Mouse (Mus musculus): ENCODE measurements around the gene Jup.

- peak; percentile 76; the same call in 1 of the 2 replicates for TF ChIP-seq POLR2A (IDR thresholded peaks at IDR 0.05; ENCODE audit: extremely low read depth, insufficient read depth, low read length)
- TF ChIP-seq CTCF (IDR thresholded peaks at IDR 0.05; ENCODE audit: extremely low read depth, insufficient read depth, low read length): no peak
These were observed 77.4 kb downstream of the Jup start for GRCm38 (mm10) chr11:100320172-100320630.
